Mouse (Mus musculus) CH12.LX (cell line): ENCODE data around the gene Fars2.

Source experiments
- CHD1 ChIP-seq: IDR thresholded peaks from 2 replicates; pipeline ENCODE4 v1.6.1; 2012; ENCODE audit warnings: low read depth, low read length, improper control_type of control experiment, inconsistent platforms
- CTCF ChIP-seq, 2 experiments: IDR thresholded peaks in 1 of 2; conservative IDR thresholded peaks in 1 of 2; 2 replicates each; pipeline ENCODE4 v1.5.1; 2011 to 2012; ENCODE audit warnings: low read depth in 2 of 2, low read length in 2 of 2, improper control_type of control experiment in 1 of 2, inconsistent platforms in 1 of 2, mild to moderate bottlenecking in 1 of 2, moderate library complexity in 1 of 2
- EP300 ChIP-seq: IDR thresholded peaks from 2 replicates; pipeline ENCODE4 v1.6.1; 2011; ENCODE audit warnings: low read length, improper control_type of control experiment
- KAT2A ChIP-seq: IDR thresholded peaks from 2 replicates; pipeline ENCODE4 v1.6.1; 2012; ENCODE audit warnings: low read length, improper control_type of control experiment, inconsistent platforms; ENCODE audit not compliant: insufficient replicate concordance
- MAX ChIP-seq: IDR thresholded peaks from 2 replicates; pipeline ENCODE4 v1.6.1; 2011; ENCODE audit warnings: low read length, improper control_type of control experiment
- MAZ ChIP-seq: IDR thresholded peaks from 2 replicates; pipeline ENCODE4 v1.6.1; 2012; ENCODE audit warnings: low read depth, mild to moderate bottlenecking, inconsistent platforms, low read length, improper control_type of control experiment, moderate library complexity
- MYC ChIP-seq: IDR thresholded peaks from 2 replicates; pipeline ENCODE4 v1.6.1; 2011; ENCODE audit warnings: low read depth, mild to moderate bottlenecking, improper control_type of control experiment, low read length
- POLR2A ChIP-seq: IDR thresholded peaks from 2 replicates; pipeline ENCODE4 v1.6.1; 2011; ENCODE audit warnings: low read depth, mild to moderate bottlenecking, improper control_type of control experiment, low read length
- TCF12 ChIP-seq: IDR thresholded peaks from 2 replicates; pipeline ENCODE4 v1.6.1; 2014; ENCODE audit warnings: low read depth, mild to moderate bottlenecking, inconsistent platforms, low read length, improper control_type of control experiment
- UBTF ChIP-seq: IDR thresholded peaks from 2 replicates; pipeline ENCODE4 v1.6.1; 2012; ENCODE audit warnings: low read depth, mild to moderate bottlenecking, inconsistent platforms, low read length, improper control_type of control experiment, moderate library complexity
- ZNF384 ChIP-seq: IDR thresholded peaks from 2 replicates; pipeline ENCODE4 v1.6.1; 2012; ENCODE audit warnings: low read depth, low read length, improper control_type of control experiment, inconsistent platforms

GRCm38 (mm10) chr13:36193484-36194113, 76.4 kb downstream of the Fars2 start:
- TF ChIP-seq EP300 (no peak), POLR2A (no peak), CHD1 (no peak), UBTF (no peak), MYC (no peak), MAZ (no peak), CTCF (conservative IDR thresholded peaks at IDR 0.05 in 1 of 2, IDR thresholded peaks at IDR 0.05 in 1 of 2; ENCODE audit: low read depth in 2 of 2, low read length in 2 of 2) (no peak), KAT2A (no peak), ZNF384 (no peak), MAX (no peak), TCF12 (no peak)
